Mouse (Mus musculus) embryonic facial prominence, embryonic 14.5 days (tissue): ENCODE results near the gene Itpkc. TPM values are rescaled to one million over a fixed set of nuclear protein-coding genes. Genes with fewer than 3 reads are reported as not detected.

Source experiments
- ATAC-seq: fragments of 200-750 bp; cut with Nextera tagmentation; 2 replicates; pipeline ENCODE4 v1.8.0; 2017; ENCODE audit warnings: low read depth, moderate number of reproducible peaks, moderate TSS enrichment
- DNase-seq: peaks from one replicate; pipeline ENCODE4 v3.0.0-alpha.2; 2015; ENCODE audit warnings: low spot score
- H3K27ac ChIP-seq: fragments of 300-500 bp; sonication (generic); replicated peaks from 2 replicates; pipeline ENCODE4 v1.5.1; 2014; ENCODE audit warnings: low read depth, mild to moderate bottlenecking, low read length, moderate library complexity
- H3K27me3 ChIP-seq: fragments of 300-500 bp; sonication (generic); replicated peaks from 2 replicates; pipeline ENCODE4 v1.6.1; 2014; ENCODE audit warnings: low read length; ENCODE audit not compliant: control insufficient read depth, insufficient read depth
- H3K36me3 ChIP-seq: fragments of 300-500 bp; sonication (generic); 2 replicates; pipeline ENCODE4 v1.6.1; 2014; ENCODE audit warnings: low read length, mixed read lengths; ENCODE audit not compliant: control insufficient read depth, insufficient read depth
- H3K4me1 ChIP-seq: fragments of 300-500 bp; sonication (generic); 2 replicates; pipeline ENCODE4 v1.6.1; 2014; ENCODE audit warnings: antibody characterized with exemption, low read length; ENCODE audit not compliant: control insufficient read depth, insufficient read depth
- H3K4me2 ChIP-seq: fragments of 300-500 bp; sonication (generic); 2 replicates; pipeline ENCODE4 v1.6.1; 2014; ENCODE audit warnings: low read depth, mild to moderate bottlenecking, low read length, moderate library complexity, mixed read lengths
- H3K4me3 ChIP-seq: fragments of 300-500 bp; sonication (generic); 2 replicates; pipeline ENCODE4 v1.5.1; 2014; ENCODE audit warnings: low read depth, mild to moderate bottlenecking, low read length
- H3K9ac ChIP-seq: fragments of 300-500 bp; sonication (generic); 2 replicates; pipeline ENCODE4 v1.6.1; 2014; ENCODE audit warnings: low read depth, mild to moderate bottlenecking, low read length, moderate library complexity, mixed read lengths
- H3K9me3 ChIP-seq: fragments of 300-500 bp; sonication (generic); 2 replicates; pipeline ENCODE4 v1.6.1; 2016; ENCODE audit warnings: low read length; ENCODE audit not compliant: control insufficient read depth
- WGBS: fragments of 180-500 bp; shearing (Covaris S2); extraction: QIAGEN DNeasy Blood & Tissue Kit; methylation state at CpG from one replicate; pipeline ENCODE4 v1.1.7; 2014; 5-methylcytosine and 5-hydroxymethylcytosine counted together
- microRNA counts: library from miRNA; unstranded; fragments of <30 nt; microRNA quantifications from one replicate; lab custom pipeline; 2017
- microRNA-seq: library from miRNA; unstranded; fragments of <30 nt; microRNA quantifications from one replicate; pipeline ENCODE4, GENCODE M21; 2016; ENCODE audit warnings: borderline number of aligned reads
- polyA plus RNA-seq: library from polyadenylated mRNA; unstranded; fragments of >200 nt; fragmentation: Nextera tagmentation; extraction: Ambion mirVana; gene quantifications from 2 replicates; pipeline ENCODE4 v1.2.1, GENCODE M21; 2014

The Itpkc gene
- polyA plus RNA-seq, 1 experiment from 2014 or later: 8.1 TPM

GRCm38 (mm10) chr7:27162780-27163449, 65.5 kb downstream of the Itpkc start:
- Histone ChIP-seq H3K4me3 (no peak overlapping the region), H3K36me3 (peaks cover 52% of the 10 kb centered on the region), H3K27me3 (no peaks in the 10 kb centered on the region), H3K4me1 (peaks cover 30% of the 10 kb centered on the region), H3K27ac (no peak overlapping the region), H3K9ac (0 out of 2 replicates have a peak overlapping the region, but pooled peaks have one; percentile 90), H3K9me3 (no peaks in the 10 kb centered on the region), H3K4me2 (peak overlapping the region; percentile 69; the same call in 1 of the 2 replicates)
- ATAC-seq (no peak), DNase-seq (no peak)
- WGBS: 73% methylated on average over 5 of the region's 5 CpGs

GRCm38 (mm10) chr7:27161744-27162143, 66.7 kb downstream of the Itpkc start:
- no peak for ATAC-seq
- no peak overlapping the region for H3K4me3 ChIP-seq
- H3K9ac ChIP-seq: 0 out of 2 replicates have a peak overlapping the region, but pooled peaks have one; percentile 19
- peaks cover 61% of the 10 kb centered on the region for H3K36me3 ChIP-seq
- H3K27ac ChIP-seq: no peak overlapping the region
- no peaks in the 10 kb centered on the region for H3K27me3 ChIP-seq
- H3K4me2 ChIP-seq: no peak overlapping the region
- peaks cover 30% of the 10 kb centered on the region for H3K4me1 ChIP-seq
- H3K9me3 ChIP-seq: no peaks in the 10 kb centered on the region
- WGBS: 88% methylated on average over 4 of the region's 4 CpGs
- DNase-seq: no peak

GRCm38 (mm10) chr7:27160921-27161320, 67.5 kb downstream of the Itpkc start:
- H3K27ac ChIP-seq: no peak overlapping the region
- no peak for ATAC-seq
- no peak overlapping the region for H3K9ac ChIP-seq
- no peaks in the 10 kb centered on the region for H3K9me3 ChIP-seq
- H3K4me3 ChIP-seq: no peak overlapping the region
- no peaks in the 10 kb centered on the region for H3K27me3 ChIP-seq
- 84% methylated on average over 3 of the region's 3 CpGs for WGBS
- peaks cover 30% of the 10 kb centered on the region for H3K4me1 ChIP-seq
- DNase-seq: no peak
- no peak overlapping the region for H3K4me2 ChIP-seq
- H3K36me3 ChIP-seq: peaks cover 61% of the 10 kb centered on the region

GRCm38 (mm10) chr7:27159882-27160281, 68.6 kb downstream of the Itpkc start:
- H3K9ac ChIP-seq: no peak overlapping the region; the same call in 1 of the 2 replicates
- DNase-seq (peak; percentile 92), ATAC-seq (peak; percentile 93)
- 12% methylated on average over 8 of the region's 8 CpGs for WGBS
- peaks cover 56% of the 10 kb centered on the region for H3K36me3 ChIP-seq
- no peak overlapping the region for H3K4me2 ChIP-seq
- H3K9me3 ChIP-seq: no peaks in the 10 kb centered on the region
- no peaks in the 10 kb centered on the region for H3K27me3 ChIP-seq
- peaks cover 22% of the 10 kb centered on the region for H3K4me1 ChIP-seq
- H3K4me3 ChIP-seq: no peak overlapping the region
- H3K27ac ChIP-seq: no peak overlapping the region

- no peak for DNase-seq
- no peak overlapping the region for H3K27ac ChIP-seq
- ATAC-seq: no peak
- WGBS: 95% methylated on average over 6 of the region's 6 CpGs
- H3K4me3 ChIP-seq: no peak overlapping the region
- H3K36me3 ChIP-seq: peaks cover 50% of the 10 kb centered on the region
- H3K4me2 ChIP-seq: no peak overlapping the region
- H3K27me3 ChIP-seq: no peaks in the 10 kb centered on the region
- no peaks in the 10 kb centered on the region for H3K9me3 ChIP-seq
- peaks cover 18% of the 10 kb centered on the region for H3K4me1 ChIP-seq
- no peak overlapping the region for H3K9ac ChIP-seq
Measured at GRCm38 (mm10) chr7:27159256-27159655, 69.2 kb downstream of the Itpkc start.

- H3K4me1 ChIP-seq: peaks cover 14% of the 10 kb centered on the region
- H3K9me3 ChIP-seq: no peaks in the 10 kb centered on the region
- H3K4me2 ChIP-seq: no peak overlapping the region
- peaks cover 47% of the 10 kb centered on the region for H3K36me3 ChIP-seq
- H3K27me3 ChIP-seq: no peaks in the 10 kb centered on the region
- no peak overlapping the region for H3K27ac ChIP-seq
- no peak overlapping the region for H3K9ac ChIP-seq
- DNase-seq (no peak), ATAC-seq (no peak)
- H3K4me3 ChIP-seq: no peak overlapping the region
- WGBS: 89% methylated on average over 9 of the region's 9 CpGs
Measured at GRCm38 (mm10) chr7:27158171-27158570, 70.3 kb downstream of the Itpkc start.

MicroRNAs encoded within 50 kb of the gene (microRNA counts, 519-probe panel; counts per million panel counts)
- microRNA mmu-miR-1191 (lab: Ali Mortazavi, UCI): 19.3 counts per million

Small RNAs within 50 kb of the gene (microRNA-seq; reads per million reads assigned to microRNA genes)
- gene Mir1191 (1.3 reads per million), gene Mir3101 (0.66 reads per million)

Other genes with a start within 250 kb of the Itpkc start
- not detected in 2 replicates for gene Cyp2a12, start 199.6 kb downstream of the Itpkc start, polyA plus RNA-seq
- gene Cyp2f2, start 108.8 kb downstream of the Itpkc start, polyA plus RNA-seq: 34.6 and 64.4 TPM in 2 replicates
- 0.26 and 1.0 TPM in 2 replicates for gene Cyp2t4, start 74.9 kb downstream of the Itpkc start, polyA plus RNA-seq
- 41.1 and 47.1 TPM in 2 replicates for gene Egln2, start 61.9 kb downstream of the Itpkc start, polyA plus RNA-seq
- gene Rab4b, start 49.8 kb downstream of the Itpkc start, polyA plus RNA-seq: 58.2 and 59.2 TPM in 2 replicates
- gene Gm21983, start 47.6 kb downstream of the Itpkc start, polyA plus RNA-seq: 0.52 TPM in 1 of 2 replicates, not detected in the other
- 102 and 115 TPM in 2 replicates for gene Mia, start 47.5 kb downstream of the Itpkc start, polyA plus RNA-seq
- gene BC024978, start 32.9 kb downstream of the Itpkc start, polyA plus RNA-seq: 3.0 and 3.6 TPM in 2 replicates
- gene Snrpa, start 32.4 kb downstream of the Itpkc start, polyA plus RNA-seq: 187 and 232 TPM in 2 replicates
- gene Coq8b, start 4.4 kb upstream of the Itpkc start, polyA plus RNA-seq: 16.8 and 18.2 TPM in 2 replicates
- gene Numbl, start 29.8 kb upstream of the Itpkc start, polyA plus RNA-seq: 25.1 and 28.4 TPM in 2 replicates
- 74.2 and 74.8 TPM in 2 replicates for gene Ltbp4, start 109.0 kb upstream of the Itpkc start, polyA plus RNA-seq
- 26.5 and 30.3 TPM in 2 replicates for gene Shkbp1, start 127.4 kb upstream of the Itpkc start, polyA plus RNA-seq
- not detected in 2 replicates for gene Gm20479, start 128.8 kb upstream of the Itpkc start, polyA plus RNA-seq
- gene Sptbn4, start 219.0 kb upstream of the Itpkc start, polyA plus RNA-seq: 0.39 and 0.40 TPM in 2 replicates
- gene Blvrb, start 219.3 kb upstream of the Itpkc start, polyA plus RNA-seq: 67.3 and 75.2 TPM in 2 replicates
- gene Sertad3, start 245.1 kb upstream of the Itpkc start, polyA plus RNA-seq: 31.3 and 31.9 TPM in 2 replicates